Mouse (Mus musculus) heart, adult 2 months (tissue): ENCODE results near the gene Caln1. TPM values are rescaled to one million over a fixed set of nuclear protein-coding genes. Genes with fewer than 3 reads are reported as not detected.

Experiments
- DNase-seq, 2 experiments: peaks; one replicate each; pipeline ENCODE4 v3.0.0; 2021
- H3K27ac ChIP-seq: fragments of 200-600 bp; 2 replicates; pipeline ENCODE4 v1.8.1; 2022
- H3K27me3 ChIP-seq: fragments of 200-500 bp; 2 replicates; pipeline ENCODE4 v1.6.1; 2012; ENCODE audit warnings: mild to moderate bottlenecking, low read length, inconsistent platforms, mixed read lengths; ENCODE audit not compliant: control insufficient read depth, insufficient read depth
- H3K36me3 ChIP-seq: fragments of 200-500 bp; 2 replicates; pipeline ENCODE4 v1.6.1; 2012; ENCODE audit warnings: low read length, inconsistent platforms; ENCODE audit not compliant: control insufficient read depth, insufficient read depth
- H3K4me1 ChIP-seq: fragments of 200-500 bp; 2 replicates; pipeline ENCODE4 v1.6.1; 2011; ENCODE audit warnings: low read length; ENCODE audit not compliant: control insufficient read depth, insufficient read depth
- H3K4me3 ChIP-seq: fragments of 200-600 bp; 2 replicates; pipeline ENCODE4 v1.8.1; 2022
- H3K79me2 ChIP-seq: fragments of 200-500 bp; replicated peaks from 2 replicates; pipeline ENCODE4 v1.6.1; 2012; ENCODE audit warnings: mild to moderate bottlenecking, inconsistent platforms, low read length, moderate library complexity, mixed read lengths; ENCODE audit not compliant: control insufficient read depth, insufficient read depth
- H3K9ac ChIP-seq: fragments of 200-500 bp; 2 replicates; pipeline ENCODE4 v1.6.1; 2012; ENCODE audit warnings: low read depth, mild to moderate bottlenecking, control low read depth, inconsistent platforms, low read length, mixed read lengths
- CTCF ChIP-seq: fragments of 200-600 bp; IDR thresholded peaks from 2 replicates; pipeline ENCODE4 v1.8.1; 2022; ENCODE audit warnings: antibody characterized with exemption, mild to moderate bottlenecking, moderate library complexity
- EP300 ChIP-seq: fragments of 200-500 bp; IDR thresholded peaks from 2 replicates; pipeline ENCODE4 v1.6.1; 2011; ENCODE audit warnings: low read depth, low read length, control low read depth; ENCODE audit not compliant: insufficient read depth
- POLR2A ChIP-seq: fragments of 200-500 bp; IDR thresholded peaks from 2 replicates; pipeline ENCODE4 v1.6.1; 2011; ENCODE audit warnings: mild to moderate bottlenecking, low read depth, low read length, control low read depth; ENCODE audit not compliant: insufficient read depth
- WGBS: fragments of 180-500 bp; shearing (Covaris S2); methylation state at CpG from one replicate; pipeline ENCODE4 v1.1.7; 2018; 5-methylcytosine and 5-hydroxymethylcytosine counted together
- intact Hi-C: fragments of 180-260 bp; cut with DNase I; formaldehyde crosslinking; loops from one replicate; pipeline ENCODE4 v1.15.1; 2025
- polyA plus RNA-seq: library from polyadenylated mRNA; depleted of rRNA; stranded (reverse); fragments of >200 nt; gene quantifications from 2 replicates; pipeline ENCODE4 v1.2.3, GENCODE M21; 2012
- total RNA-seq, 2 experiments: library from RNA; stranded (reverse); gene quantifications; 2 replicates each; pipeline ENCODE4 v1.2.3; 2021

Gene Caln1
- total and polyA plus RNA-seq, 3 experiments, result not detected

DNA sequence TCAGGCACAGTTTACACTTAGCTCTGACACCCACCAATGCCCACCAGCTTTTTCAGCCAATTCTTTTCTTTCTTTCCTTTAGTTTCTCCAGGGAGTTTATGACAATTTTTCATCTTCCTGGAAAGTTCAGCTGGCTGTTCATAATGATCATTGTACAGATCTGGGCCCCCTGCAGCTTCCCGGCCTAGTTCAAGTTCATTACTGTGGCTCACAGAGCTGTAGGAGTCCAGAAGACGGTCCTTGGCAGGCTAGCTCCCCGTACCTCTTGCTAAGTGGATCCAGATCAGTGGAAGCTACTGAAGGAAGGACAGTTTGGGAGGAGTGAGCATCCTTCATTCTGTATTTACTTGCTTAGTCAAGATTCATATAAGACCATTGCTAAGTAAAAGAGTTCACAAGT lies 288.9 kb downstream of the Caln1 start:
- intact Hi-C loops, result no loop called here

DNA sequence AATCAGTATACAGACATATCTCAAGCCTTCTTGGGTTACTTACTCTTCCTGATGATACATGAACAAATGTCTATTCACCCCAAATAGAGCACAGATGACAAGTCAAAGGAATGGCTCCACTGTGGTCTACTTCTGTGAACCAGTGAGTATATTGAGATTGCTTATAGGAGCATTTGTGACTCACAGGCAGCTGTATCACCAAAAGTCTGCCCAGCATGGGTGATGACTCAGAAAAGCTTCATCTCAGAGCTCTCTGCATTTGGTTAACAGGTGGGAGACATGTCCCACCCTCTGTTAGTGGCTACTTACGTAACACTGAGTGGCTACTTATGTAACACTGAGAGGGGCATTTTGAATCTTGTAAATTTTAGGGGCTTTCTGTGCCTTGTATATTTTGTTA lies 296.8 kb downstream of the Caln1 start:
- H3K27me3 ChIP-seq, result no peaks in the 10 kb centered on the region
- no peak overlapping the region for H3K27ac ChIP-seq
- no peak overlapping the region for H3K9ac ChIP-seq
- no peaks in the 10 kb centered on the region for H3K4me1 ChIP-seq
- H3K36me3 ChIP-seq, result no peaks in the 10 kb centered on the region
- no peak for DNase-seq
- no peak for TF ChIP-seq CTCF
- TF ChIP-seq POLR2A, result no peak
- no peak for TF ChIP-seq EP300
- no peaks in the 10 kb centered on the region for H3K79me2 ChIP-seq
- intact Hi-C loops, result no loop called here
- no peak overlapping the region for H3K4me3 ChIP-seq
- WGBS, result 73% methylated on average over 1 of the region's 1 CpGs

More for the DNA sequence above, 288.9 kb downstream of the Caln1 start:
- Histone ChIP-seq H3K4me3 (no peak overlapping the region), H3K36me3 (no peaks in the 10 kb centered on the region), H3K4me1 (no peaks in the 10 kb centered on the region), H3K27ac (no peak overlapping the region), H3K27me3 (no peaks in the 10 kb centered on the region), H3K9ac (no peak overlapping the region), H3K79me2 (no peaks in the 10 kb centered on the region)
- 63% methylated on average over 3 of the region's 3 CpGs for WGBS
- TF ChIP-seq EP300 (no peak), CTCF (no peak), POLR2A (no peak)
- no peak for DNase-seq

DNA sequence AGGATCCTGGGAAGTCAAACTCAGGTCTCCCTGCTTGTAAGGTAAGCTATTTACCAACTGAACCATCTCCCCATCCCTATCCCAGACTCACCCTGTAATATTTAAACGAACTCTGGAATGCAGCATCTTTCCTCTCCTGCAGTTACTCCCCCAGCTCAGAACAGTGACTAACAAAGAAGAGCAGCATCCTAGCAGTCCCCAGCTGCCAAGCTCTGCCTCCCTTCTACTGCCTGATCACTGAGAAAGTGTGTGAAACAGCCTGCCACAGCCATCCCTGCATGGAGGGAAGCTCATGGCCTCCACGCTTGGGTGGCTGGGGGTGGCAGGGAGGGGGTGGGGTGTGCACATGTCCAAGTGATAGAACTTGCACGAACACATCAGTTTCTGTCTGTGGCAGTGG lies 303.3 kb downstream of the Caln1 start:
- Histone ChIP-seq H3K36me3 (no peaks in the 10 kb centered on the region), H3K27me3 (no peaks in the 10 kb centered on the region), H3K27ac (no peak overlapping the region), H3K4me3 (no peak overlapping the region), H3K9ac (no peak overlapping the region), H3K79me2 (no peaks in the 10 kb centered on the region), H3K4me1 (no peaks in the 10 kb centered on the region)
- WGBS, result 51% methylated on average over 3 of the region's 3 CpGs
- intact Hi-C loops, result no loop called here
- no peak for DNase-seq
- TF ChIP-seq CTCF (no peak), EP300 (no peak), POLR2A (no peak)

DNA sequence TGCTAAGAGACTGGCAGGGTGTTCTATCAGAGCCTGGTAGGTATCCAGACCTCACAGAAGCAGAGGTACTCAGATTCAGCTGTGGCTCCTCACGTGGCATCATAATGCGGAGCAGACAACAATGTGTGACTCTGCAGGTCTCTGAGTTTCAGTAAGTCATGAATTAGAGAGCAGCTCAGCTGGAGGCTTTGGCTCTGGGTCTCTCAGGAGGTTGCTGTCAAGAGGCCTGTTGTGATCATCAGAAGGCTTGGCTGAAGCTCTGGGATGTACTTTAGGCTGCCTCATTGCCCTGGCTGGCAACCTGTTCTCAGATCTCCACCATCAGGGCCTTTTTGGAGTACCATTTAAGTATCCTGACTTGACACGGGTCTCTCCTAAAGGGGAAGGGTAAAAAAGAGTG lies 303.8 kb downstream of the Caln1 start:
- WGBS, result 69% methylated on average over 3 of the region's 3 CpGs
- intact Hi-C loops, result no loop called here
- no peaks in the 10 kb centered on the region for H3K79me2 ChIP-seq

DNA sequence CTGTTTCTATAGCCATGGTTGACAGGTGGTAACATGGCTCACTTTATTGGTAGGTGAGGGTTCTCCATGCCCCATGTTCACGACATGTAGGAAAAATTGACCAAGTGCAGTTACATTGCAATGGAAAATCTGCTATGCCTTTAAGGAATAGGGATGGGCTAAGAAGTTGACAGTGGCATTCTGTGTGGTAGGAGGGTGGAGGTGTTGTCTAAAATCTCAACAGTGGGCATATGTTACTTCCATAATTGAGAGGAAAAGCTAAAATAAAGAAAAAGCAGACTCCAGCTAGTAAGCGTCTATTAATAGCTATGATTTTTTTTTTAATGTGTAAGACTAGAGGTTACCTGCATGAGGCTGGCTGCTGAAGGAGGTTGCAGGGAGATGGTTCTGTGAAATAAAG lies 308.6 kb downstream of the Caln1 start:
- no peak overlapping the region for H3K4me3 ChIP-seq
- H3K36me3 ChIP-seq, result no peaks in the 10 kb centered on the region
- no peaks in the 10 kb centered on the region for H3K79me2 ChIP-seq
- 78% methylated on average over 2 of the region's 2 CpGs for WGBS
- TF ChIP-seq POLR2A (no peak), CTCF (no peak)
- H3K27ac ChIP-seq, result no peak overlapping the region
- intact Hi-C loops, result no loop called here
- H3K27me3 ChIP-seq, result no peaks in the 10 kb centered on the region
- DNase-seq, result no peak
- H3K4me1 ChIP-seq, result no peaks in the 10 kb centered on the region
- no peak overlapping the region for H3K9ac ChIP-seq

More for the DNA sequence above, 303.8 kb downstream of the Caln1 start:
- Histone ChIP-seq H3K27me3 (no peaks in the 10 kb centered on the region), H3K27ac (no peak overlapping the region), H3K9ac (no peak overlapping the region), H3K36me3 (no peaks in the 10 kb centered on the region), H3K4me3 (no peak overlapping the region), H3K4me1 (no peaks in the 10 kb centered on the region)
- TF ChIP-seq EP300 (no peak), CTCF (no peak), POLR2A (no peak)
- DNase-seq, result no peak

DNA sequence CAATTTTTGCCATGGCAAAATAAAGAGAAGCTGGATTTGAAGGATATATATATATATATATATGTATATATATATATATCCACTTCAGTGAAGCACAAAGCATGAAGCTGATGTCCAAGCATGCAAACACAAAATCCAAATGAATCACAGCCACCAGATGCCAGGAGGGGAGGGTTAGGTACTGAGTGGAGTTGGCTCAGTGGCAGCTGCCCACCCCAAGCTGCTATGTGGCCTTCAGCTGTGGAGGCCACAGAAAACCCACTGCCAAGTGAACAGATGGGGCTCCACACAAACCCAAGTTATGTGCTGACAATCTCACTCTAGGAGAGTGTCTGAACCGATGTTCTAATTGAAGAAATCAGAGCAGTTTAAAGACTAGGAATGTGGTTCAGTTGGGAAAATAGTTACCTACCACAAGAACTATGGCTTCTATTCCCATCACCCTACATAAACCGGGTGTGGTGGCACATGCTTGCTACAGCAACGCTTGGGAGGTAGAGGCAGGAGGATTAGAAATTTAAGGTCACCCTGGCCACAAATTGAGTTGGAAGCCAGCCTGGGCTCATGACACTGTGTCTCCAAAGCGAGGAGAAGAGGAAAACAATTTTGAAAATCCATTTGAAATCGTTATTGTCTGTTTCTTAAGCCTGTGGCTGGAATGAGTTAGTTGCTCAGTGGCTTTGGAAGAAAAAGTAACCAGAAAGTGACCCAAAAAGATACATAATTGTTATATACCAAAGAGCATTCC lies 316.8 kb downstream of the Caln1 start:
- DNase-seq, result no peak

More for the DNA sequence above, 316.8 kb downstream of the Caln1 start:
- Histone ChIP-seq H3K27me3 (no peaks in the 10 kb centered on the region), H3K4me1 (no peaks in the 10 kb centered on the region), H3K4me3 (no peak overlapping the region), H3K27ac (no peak overlapping the region), H3K79me2 (no peaks in the 10 kb centered on the region), H3K36me3 (no peaks in the 10 kb centered on the region), H3K9ac (no peak overlapping the region)
- 66% methylated on average over 5 of the region's 5 CpGs for WGBS
- no peak for TF ChIP-seq POLR2A
- intact Hi-C loops, result no loop called here
